Mouse (Mus musculus) forebrain, embryonic 10.5 days (tissue): ENCODE results near the gene Ust. TPM values are rescaled to one million over a fixed set of nuclear protein-coding genes. Genes with fewer than 3 reads are reported as not detected.

ENCODE experiments used
- DNase-seq: peaks from one replicate; pipeline ENCODE4 v3.0.0-alpha.2; 2017; ENCODE audit warnings: low spot score; ENCODE audit errors: extremely low spot score
- H3K27ac ChIP-seq: fragments of 300-500 bp; sonication (generic); 2 replicates; pipeline ENCODE4 v1.5.1; 2016; ENCODE audit warnings: mild to moderate bottlenecking
- H3K27me3 ChIP-seq: fragments of 300-500 bp; sonication (generic); 2 replicates; pipeline ENCODE4 v1.6.1; 2016; ENCODE audit warnings: mild to moderate bottlenecking; ENCODE audit not compliant: poor library complexity, severe bottlenecking
- H3K36me3 ChIP-seq: fragments of 300-500 bp; sonication (generic); replicated peaks from 2 replicates; pipeline ENCODE4 v1.6.1; 2016; ENCODE audit warnings: mild to moderate bottlenecking, moderate library complexity
- H3K4me1 ChIP-seq: fragments of 300-500 bp; sonication (generic); 2 replicates; pipeline ENCODE4 v1.6.1; 2016
- H3K4me3 ChIP-seq: fragments of 300-500 bp; sonication (generic); 2 replicates; pipeline ENCODE4 v1.5.1; 2016; ENCODE audit warnings: mild to moderate bottlenecking, moderate library complexity
- H3K9me3 ChIP-seq: fragments of 300-500 bp; sonication (generic); 2 replicates; pipeline ENCODE4 v1.6.1; 2016; ENCODE audit warnings: mild to moderate bottlenecking, moderate library complexity
- WGBS: fragments of 180-500 bp; shearing (Covaris S2); methylation state at CpG from one replicate; pipeline ENCODE4 v1.1.7; 2016; 5-methylcytosine and 5-hydroxymethylcytosine counted together
- polyA plus RNA-seq: library from polyadenylated mRNA; unstranded; fragments of >200 nt; fragmentation: Nextera tagmentation; extraction: Ambion mirVana; gene quantifications from 2 replicates; pipeline ENCODE4 v1.2.1, GENCODE M21; 2016

The Ust gene
- polyA plus RNA-seq, 1 experiment from 2014 or later, result 2.2 TPM

DNA sequence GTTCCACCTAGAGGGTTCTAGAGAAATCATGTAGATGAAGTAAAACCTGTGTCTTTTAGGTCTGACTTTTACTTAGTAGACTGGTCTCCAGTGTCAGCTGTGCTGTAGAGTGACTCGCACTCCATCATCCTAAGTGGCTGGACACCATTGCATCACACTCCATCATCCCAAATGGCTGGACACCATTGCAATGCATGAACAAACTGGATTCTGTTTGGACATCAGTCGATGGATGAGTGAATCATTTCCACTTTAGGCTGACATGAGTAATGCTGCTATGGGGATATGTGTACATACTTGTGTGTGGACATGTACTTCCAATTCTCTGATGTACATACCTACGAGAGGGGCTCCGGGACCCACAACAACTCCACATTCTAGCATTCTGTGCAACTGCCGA lies 187.7 kb downstream of the Ust start:
- no peak for DNase-seq
- no peaks in the 10 kb centered on the region for H3K27me3 ChIP-seq
- H3K36me3 ChIP-seq, result no peaks in the 10 kb centered on the region
- no peaks in the 10 kb centered on the region for H3K9me3 ChIP-seq
- WGBS, result 97% methylated on average over 5 of the region's 5 CpGs
- no peaks in the 10 kb centered on the region for H3K4me1 ChIP-seq
- H3K27ac ChIP-seq, result no peak overlapping the region
- no peak overlapping the region for H3K4me3 ChIP-seq

DNA sequence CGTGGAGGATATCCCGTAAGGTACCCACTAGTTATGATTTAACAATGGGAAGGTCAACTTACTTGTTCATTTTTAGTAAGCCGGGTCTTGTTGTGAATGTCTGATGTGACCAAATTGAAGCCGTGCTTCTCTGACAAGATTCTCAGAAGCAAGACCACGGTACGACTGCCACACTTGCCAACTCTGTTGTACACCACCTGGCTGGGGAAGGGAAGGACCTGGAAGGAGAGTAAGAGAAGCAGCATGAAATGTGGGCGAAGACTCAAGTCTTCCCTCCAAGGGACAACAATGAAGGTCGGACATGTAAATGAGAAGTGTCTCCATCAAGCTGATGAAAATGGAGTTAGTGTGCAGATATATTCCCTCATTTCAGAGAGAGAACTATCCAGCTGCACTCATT lies 188.6 kb downstream of the Ust start:
- H3K27ac ChIP-seq, result no peak overlapping the region
- H3K36me3 ChIP-seq, result no peaks in the 10 kb centered on the region
- no peak for DNase-seq
- no peaks in the 10 kb centered on the region for H3K9me3 ChIP-seq
- H3K4me3 ChIP-seq, result no peak overlapping the region
- no peaks in the 10 kb centered on the region for H3K27me3 ChIP-seq
- no peaks in the 10 kb centered on the region for H3K4me1 ChIP-seq
- 89% methylated on average over 8 of the region's 8 CpGs for WGBS

DNA sequence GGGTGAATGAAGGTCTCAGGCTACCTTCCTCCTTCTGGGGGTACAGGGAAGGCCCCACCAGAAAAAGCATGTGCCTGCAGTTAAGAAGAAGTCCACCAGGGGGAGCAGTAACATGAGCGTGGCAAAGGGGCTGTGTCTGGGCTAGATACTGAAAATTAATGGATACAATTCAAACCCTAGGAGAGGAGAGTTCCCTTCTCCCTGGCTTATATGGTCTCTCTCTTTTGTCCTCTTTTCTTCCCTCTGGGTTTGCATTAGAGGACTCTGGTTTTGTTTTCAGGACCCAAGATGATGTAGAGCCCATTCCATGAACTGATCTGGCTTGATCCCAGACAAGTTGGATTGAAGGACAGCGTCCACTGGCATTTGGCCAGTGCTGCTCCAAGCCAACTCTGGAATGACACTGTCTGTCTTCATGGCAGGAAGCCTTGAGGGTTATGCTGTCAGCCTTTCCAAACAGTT lies 195.3 kb downstream of the Ust start:
- Histone ChIP-seq H3K4me1 (no peaks in the 10 kb centered on the region), H3K27ac (no peak overlapping the region), H3K27me3 (no peaks in the 10 kb centered on the region), H3K4me3 (no peak overlapping the region), H3K36me3 (no peaks in the 10 kb centered on the region), H3K9me3 (no peaks in the 10 kb centered on the region)
- DNase-seq, result peak; percentile 43
- WGBS, result 48% methylated on average over 2 of the region's 2 CpGs

DNA sequence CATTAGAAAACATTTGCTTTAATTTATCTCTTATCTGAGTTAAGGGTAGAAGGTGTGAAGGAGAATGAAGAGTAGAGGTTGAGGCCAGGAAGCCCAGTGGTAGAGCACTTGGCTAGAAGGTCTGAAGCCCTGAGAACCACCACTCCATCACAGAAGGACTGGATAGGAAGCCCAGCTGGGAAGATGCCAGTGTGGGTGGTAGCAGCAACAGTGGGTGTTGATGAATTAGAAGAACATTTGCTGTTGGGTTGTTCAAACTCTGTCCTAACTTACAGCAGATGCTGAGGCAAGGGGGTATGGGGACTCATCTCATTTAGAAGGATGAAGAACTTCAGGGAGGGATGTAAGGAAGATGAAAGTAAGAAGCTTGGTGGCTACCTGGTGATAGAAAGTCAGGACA lies 197.9 kb downstream of the Ust start:
- no peaks in the 10 kb centered on the region for H3K4me1 ChIP-seq
- H3K36me3 ChIP-seq, result no peaks in the 10 kb centered on the region
- H3K9me3 ChIP-seq, result no peaks in the 10 kb centered on the region
- H3K27ac ChIP-seq, result no peak overlapping the region
- DNase-seq, result no peak
- no peaks in the 10 kb centered on the region for H3K27me3 ChIP-seq
- no peak overlapping the region for H3K4me3 ChIP-seq

DNA sequence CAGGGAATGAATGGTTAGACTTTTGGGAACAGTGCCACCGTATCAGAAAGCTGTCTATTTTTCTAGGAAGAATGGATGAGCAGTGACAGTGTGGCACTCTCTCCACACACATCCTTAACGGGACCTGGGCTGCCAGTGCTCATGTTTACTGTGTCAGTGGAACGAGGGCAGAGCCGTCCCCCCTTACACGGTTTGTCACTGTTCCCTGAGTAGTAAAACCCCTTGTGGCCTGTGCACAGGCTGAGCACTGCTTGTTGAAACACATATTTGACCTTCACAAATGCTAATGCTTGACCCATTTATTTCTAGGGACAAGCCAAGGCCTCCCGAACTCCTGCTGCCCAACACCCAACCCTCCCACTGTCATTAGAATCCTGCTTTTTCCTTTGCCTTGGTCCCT lies 209.2 kb downstream of the Ust start:
- no peak overlapping the region for H3K27ac ChIP-seq
- no peaks in the 10 kb centered on the region for H3K36me3 ChIP-seq
- no peaks in the 10 kb centered on the region for H3K9me3 ChIP-seq
- 85% methylated on average over 6 of the region's 6 CpGs for WGBS
- no peaks in the 10 kb centered on the region for H3K27me3 ChIP-seq
- no peak overlapping the region for H3K4me3 ChIP-seq
- peaks cover 5% of the 10 kb centered on the region; the same call in 1 of the 2 replicates for H3K4me1 ChIP-seq
- DNase-seq, result no peak

DNA sequence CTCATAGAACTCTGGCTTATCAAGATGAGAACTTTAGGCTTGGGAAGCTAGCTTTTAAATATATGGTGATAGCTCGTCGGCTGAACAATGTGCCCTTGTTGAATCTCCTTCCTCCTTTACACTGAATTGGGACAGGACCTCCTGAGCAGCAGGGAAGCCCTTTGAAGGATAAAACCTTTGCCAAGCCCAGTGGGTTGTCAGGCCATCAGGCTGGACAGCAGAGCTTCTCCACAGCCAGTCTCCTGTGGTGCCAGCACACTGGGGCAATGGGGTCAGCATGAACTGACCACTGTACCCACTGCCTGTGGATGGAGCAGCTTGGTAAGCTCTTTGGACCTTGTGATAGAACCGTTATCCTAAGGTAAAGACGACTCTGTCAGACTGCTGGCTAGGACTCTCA lies 214.4 kb downstream of the Ust start:
- H3K4me3 ChIP-seq, result no peak overlapping the region
- H3K27me3 ChIP-seq, result no peaks in the 10 kb centered on the region
- WGBS, result 71% methylated on average over 4 of the region's 4 CpGs
- H3K27ac ChIP-seq, result no peak overlapping the region
- DNase-seq, result no peak
- H3K9me3 ChIP-seq, result no peaks in the 10 kb centered on the region
- H3K4me1 ChIP-seq, result peaks cover 6% of the 10 kb centered on the region; the same call in 1 of the 2 replicates
- no peaks in the 10 kb centered on the region for H3K36me3 ChIP-seq

DNA sequence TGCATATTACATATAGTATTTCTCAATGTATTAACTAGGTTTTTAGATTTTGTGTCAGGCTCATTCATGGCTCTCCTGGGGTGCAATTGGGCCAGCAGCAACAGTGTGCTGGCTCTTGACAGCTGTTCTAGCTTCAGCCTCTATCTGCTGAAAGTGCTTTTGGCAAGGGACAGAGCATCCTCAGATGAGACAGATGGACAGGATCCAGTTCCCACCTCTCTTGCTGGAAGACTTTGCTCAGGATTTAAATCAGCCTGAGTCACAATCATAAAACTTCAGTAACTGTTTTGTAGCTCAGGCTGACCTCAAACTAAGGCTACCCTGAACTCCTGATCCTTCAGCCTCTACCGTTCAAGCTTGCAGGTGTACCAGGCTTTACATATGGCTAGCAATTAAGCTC lies 219.5 kb downstream of the Ust start:
- no peak for DNase-seq
- H3K27me3 ChIP-seq, result no peaks in the 10 kb centered on the region
- no peak overlapping the region for H3K4me3 ChIP-seq
- H3K36me3 ChIP-seq, result no peaks in the 10 kb centered on the region
- H3K9me3 ChIP-seq, result no peaks in the 10 kb centered on the region
- WGBS, result 89% methylated on average over 1 of the region's 1 CpGs
- no peak overlapping the region for H3K27ac ChIP-seq
- H3K4me1 ChIP-seq, result peaks cover 18% of the 10 kb centered on the region

DNA sequence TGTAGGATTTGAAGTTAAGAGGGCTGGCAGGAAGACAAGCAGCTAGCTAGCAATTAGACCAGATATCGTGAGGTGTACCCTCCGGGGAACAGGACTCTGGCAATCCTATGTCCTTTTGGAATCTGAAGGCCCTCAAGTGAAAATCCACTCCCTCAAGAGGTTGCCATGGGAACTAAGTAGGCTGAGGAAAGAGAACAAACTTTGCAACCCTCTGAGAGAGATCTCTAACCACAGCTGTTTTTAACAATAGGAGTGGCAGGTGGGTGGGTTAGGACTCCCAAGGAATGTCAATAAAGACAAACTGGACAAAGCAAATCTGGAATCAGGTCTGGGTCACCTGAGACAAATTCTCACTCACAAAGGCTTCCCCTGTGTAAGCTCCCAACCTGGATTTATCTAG lies 221.4 kb downstream of the Ust start:
- Histone ChIP-seq H3K9me3 (no peaks in the 10 kb centered on the region), H3K27me3 (no peaks in the 10 kb centered on the region), H3K27ac (no peak overlapping the region), H3K36me3 (no peaks in the 10 kb centered on the region), H3K4me3 (no peak overlapping the region), H3K4me1 (peaks cover 15% of the 10 kb centered on the region)
- 48% methylated on average over 2 of the region's 2 CpGs for WGBS
- no peak for DNase-seq

DNA sequence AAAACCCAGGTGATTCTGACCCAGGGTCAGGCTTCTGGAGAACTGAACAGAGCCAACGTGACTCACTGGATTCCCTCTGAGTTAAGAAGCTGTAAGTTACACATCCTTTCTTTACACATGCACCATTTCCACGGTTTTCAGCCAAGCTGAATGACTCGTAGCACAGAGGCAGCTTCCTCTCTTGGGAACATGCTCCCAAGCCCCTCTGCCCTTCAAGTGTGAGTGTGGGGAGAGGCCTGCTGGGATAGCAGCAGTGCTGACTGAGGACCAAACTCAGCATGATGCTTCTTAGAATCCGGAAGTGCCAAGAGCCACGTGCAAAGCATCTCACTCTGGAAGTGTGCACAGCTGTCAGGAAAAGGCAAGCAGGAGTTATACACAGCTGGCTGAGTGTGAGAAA lies 228.0 kb downstream of the Ust start:
- Histone ChIP-seq H3K4me1 (peaks cover 12% of the 10 kb centered on the region; the same call in 1 of the 2 replicates), H3K36me3 (no peaks in the 10 kb centered on the region), H3K9me3 (no peaks in the 10 kb centered on the region), H3K27me3 (no peaks in the 10 kb centered on the region), H3K4me3 (no peak overlapping the region), H3K27ac (no peak overlapping the region)
- WGBS, result 70% methylated on average over 5 of the region's 5 CpGs
- no peak for DNase-seq

DNA sequence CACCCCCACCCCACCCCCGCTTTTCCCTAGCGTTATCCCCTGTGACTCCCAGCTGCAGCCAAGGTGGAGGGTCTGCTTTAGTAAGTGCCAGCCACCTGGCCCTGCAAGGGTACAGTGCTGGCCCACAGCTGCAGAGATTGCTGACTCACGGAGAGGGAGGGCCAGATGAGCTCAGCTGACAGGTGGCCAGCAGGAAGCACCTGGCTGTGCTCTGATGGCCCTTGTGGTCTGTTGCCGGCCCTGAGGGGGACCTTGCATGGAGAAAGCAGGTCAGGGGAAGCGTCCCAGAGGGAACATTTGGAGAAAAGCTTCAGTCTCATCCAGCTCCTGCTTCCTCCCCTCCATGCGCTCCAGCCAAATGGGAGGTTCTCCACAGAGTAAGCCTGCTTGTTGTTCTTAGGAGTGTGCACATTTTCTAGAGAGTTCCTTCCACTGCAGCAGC lies 231.3 kb downstream of the Ust start:
- 17% methylated on average over 6 of the region's 6 CpGs for WGBS

DNA sequence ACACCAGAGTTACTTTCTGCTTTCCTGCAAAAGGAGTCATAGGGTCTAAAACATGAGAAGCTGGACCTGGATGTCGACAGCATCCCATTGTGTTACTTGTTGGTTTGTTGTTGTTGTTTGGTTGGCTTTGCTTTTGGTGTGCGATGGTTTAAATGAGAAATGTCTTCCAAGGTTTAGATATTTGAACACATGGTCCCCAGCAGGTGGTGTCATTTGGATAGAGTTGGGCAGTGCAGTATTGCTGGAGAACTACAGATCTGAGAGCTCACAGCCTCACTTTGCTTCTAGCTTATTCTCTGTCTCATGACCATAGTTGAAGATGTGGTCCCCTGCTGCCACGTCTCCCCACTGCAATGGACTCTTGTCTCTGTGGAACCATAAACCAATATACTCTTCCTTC lies 234.6 kb downstream of the Ust start:
- no peak for DNase-seq
- Histone ChIP-seq H3K4me3 (no peak overlapping the region), H3K36me3 (no peaks in the 10 kb centered on the region), H3K27ac (no peak overlapping the region), H3K9me3 (no peaks in the 10 kb centered on the region), H3K27me3 (no peaks in the 10 kb centered on the region), H3K4me1 (peaks cover 8% of the 10 kb centered on the region; the same call in 1 of the 2 replicates)
- 90% methylated on average over 3 of the region's 3 CpGs for WGBS

More for the DNA sequence above, 231.3 kb downstream of the Ust start:
- Histone ChIP-seq H3K27me3 (no peaks in the 10 kb centered on the region), H3K4me1 (peaks cover 8% of the 10 kb centered on the region; the same call in 1 of the 2 replicates), H3K4me3 (no peak overlapping the region), H3K27ac (no peak overlapping the region), H3K36me3 (no peaks in the 10 kb centered on the region), H3K9me3 (no peaks in the 10 kb centered on the region)
- no peak for DNase-seq

DNA sequence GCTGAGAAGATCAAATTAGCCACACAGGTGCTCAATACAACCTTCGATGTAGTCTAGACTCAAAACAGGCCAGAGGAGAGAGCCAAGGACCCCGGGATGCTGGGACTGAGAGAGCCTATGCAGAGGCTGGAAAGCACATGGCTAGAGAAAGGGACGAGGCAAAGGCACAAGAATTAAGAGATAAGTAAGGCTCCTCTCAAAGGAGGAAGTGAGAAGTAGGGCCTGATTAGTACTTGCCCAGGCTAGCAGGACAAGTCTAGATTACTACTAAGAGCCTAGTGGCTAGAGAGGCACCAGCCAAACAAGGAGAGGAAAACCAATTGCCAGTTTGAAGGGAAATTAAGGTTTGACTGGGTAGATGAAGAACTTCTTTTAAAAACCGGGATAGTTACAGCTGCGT lies 241.5 kb downstream of the Ust start:
- Histone ChIP-seq H3K9me3 (no peaks in the 10 kb centered on the region), H3K27me3 (no peaks in the 10 kb centered on the region), H3K36me3 (no peaks in the 10 kb centered on the region), H3K27ac (no peak overlapping the region), H3K4me1 (no peaks in the 10 kb centered on the region), H3K4me3 (no peak overlapping the region)
- DNase-seq, result no peak
- 84% methylated on average over 5 of the region's 5 CpGs for WGBS

DNA sequence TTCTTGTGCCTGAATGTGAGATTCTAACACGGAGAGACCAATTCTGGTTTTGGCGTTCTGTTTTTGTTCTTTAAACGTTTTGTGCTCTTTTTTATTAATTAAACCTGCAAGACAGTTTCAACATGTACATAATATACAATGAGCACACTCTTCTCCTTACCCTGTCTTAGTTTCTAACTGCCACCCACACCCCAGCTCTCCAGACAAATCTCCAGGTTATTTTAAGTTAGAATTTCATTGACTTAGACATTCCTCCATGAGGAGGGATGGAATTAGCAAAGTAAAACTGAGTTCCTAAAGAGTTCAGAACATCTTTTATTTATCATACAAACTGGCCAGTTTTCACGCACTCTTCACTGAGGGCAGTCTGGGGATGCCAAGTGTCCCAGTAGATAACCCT lies 248.9 kb downstream of the Ust start:
- Histone ChIP-seq H3K27me3 (no peaks in the 10 kb centered on the region), H3K4me1 (no peaks in the 10 kb centered on the region), H3K4me3 (no peak overlapping the region), H3K9me3 (no peaks in the 10 kb centered on the region), H3K27ac (no peak overlapping the region), H3K36me3 (no peaks in the 10 kb centered on the region)
- 87% methylated on average over 4 of the region's 4 CpGs for WGBS
- DNase-seq, result no peak

DNA sequence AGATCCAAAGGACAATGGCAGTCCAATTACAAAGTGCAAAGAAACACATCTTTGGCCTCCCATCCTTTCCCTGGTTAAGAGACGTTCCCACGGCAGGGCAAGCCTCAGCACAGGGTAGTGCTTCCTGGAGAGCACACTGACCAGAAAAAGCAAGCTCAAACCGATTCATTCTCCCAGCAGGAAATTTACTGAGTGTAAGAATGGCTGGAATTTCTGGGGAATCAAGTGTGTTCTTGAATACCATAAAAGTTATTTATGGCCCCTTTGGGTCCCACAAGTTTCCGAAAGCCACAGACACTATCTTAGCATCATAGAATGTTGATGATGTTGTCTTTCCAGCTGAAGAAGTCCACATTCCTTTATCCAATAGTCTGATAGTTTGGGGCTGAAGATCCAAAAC lies 258.9 kb downstream of the Ust start:
- H3K4me1 ChIP-seq, result no peaks in the 10 kb centered on the region
- 63% methylated on average over 4 of the region's 4 CpGs for WGBS
- H3K9me3 ChIP-seq, result no peaks in the 10 kb centered on the region
- H3K27me3 ChIP-seq, result no peaks in the 10 kb centered on the region
- H3K27ac ChIP-seq, result no peak overlapping the region
- no peaks in the 10 kb centered on the region for H3K36me3 ChIP-seq
- no peak for DNase-seq
- H3K4me3 ChIP-seq, result no peak overlapping the region
